Mouse (Mus musculus) urinary bladder, adult 2 months (tissue): ENCODE results near the gene Vstm2l. TPM values are rescaled to one million over a fixed set of nuclear protein-coding genes. Genes with fewer than 3 reads are reported as not detected.

ENCODE experiments used
- DNase-seq: peaks from one replicate; pipeline ENCODE4 v3.0.0; 2022; ENCODE audit warnings: low spot score
- polyA plus RNA-seq: library from polyadenylated mRNA; depleted of rRNA; stranded (reverse); fragments of >200 nt; gene quantifications from 2 replicates; pipeline ENCODE4 v1.2.3, GENCODE M21; 2012

The Vstm2l gene
- polyA plus RNA-seq, 1 experiment = 0.04 TPM

DNA sequence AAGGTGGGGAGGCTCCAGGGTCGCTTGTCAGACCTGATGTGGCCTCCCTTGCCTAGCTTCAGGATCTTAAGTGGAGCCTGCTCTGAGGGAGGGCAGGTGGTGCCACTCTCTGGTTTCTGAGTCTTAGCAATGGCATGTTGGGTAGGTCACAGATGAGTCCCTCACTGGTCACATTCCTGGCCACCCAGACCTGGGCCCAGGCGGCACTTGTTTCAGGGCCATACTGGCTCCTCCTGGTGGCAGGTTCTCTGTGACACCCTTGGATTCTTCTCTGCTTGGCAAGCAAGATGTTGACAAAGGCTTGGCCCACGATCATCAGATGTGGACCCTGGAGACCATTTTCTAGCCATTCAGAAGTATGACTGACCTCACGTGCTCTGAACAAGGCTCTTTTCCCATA, 18.2 kb downstream of the Vstm2l start:
- DNase-seq = no peak

DNA sequence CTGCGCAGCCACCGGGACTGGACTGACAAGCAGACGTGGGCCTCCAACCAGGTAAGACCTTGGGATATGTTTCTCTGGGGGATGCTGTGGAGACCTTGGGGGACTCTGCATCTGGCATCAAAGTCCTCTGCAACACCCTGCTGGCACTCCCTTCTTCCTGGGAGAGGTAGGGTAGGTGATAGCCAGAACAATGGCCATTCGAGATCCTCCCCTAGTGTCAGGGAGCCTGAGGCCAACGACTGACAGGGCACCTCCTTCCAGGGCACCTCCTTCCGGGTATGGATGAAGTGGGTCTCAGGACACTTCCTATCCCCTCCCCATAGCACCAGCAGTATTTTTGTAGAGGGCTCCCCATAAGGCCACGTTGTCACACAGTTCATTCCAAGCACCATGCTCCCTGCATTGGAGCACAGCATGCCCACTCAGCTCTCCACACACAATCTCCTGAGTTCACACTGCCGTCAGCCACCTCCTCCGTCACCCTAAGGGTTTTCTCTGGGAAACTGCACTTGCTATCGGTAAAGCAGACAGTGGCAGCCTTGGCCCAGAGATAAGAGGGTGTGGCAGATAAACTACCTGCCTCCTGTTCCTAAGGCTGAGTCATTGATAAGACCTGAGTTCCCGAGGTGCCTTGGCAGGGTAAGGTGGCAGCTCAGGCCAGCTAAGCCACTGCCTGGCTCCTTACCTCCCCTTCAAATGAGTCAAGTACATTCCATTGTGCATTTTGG, 21.2 kb downstream of the Vstm2l start:
- DNase-seq = no peak

DNA sequence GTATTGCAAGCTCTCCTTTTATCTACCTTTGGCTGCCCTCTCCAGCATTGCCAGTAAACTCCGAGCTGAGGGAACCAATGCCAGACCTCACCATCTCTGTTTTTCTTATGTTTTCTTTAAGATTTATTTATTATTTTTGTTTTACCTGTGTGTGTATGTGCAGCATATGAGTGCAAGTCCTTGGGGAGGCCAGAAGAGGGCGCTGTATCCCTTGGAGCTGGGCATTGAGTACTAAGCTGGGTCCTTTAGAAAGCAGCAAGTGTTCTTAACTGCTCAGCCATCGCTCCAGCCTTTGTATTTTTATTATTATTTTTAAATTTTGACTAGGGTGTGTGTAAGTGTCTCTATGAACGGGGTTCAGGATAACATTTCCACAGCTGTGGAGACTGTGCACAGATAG, 22.2 kb downstream of the Vstm2l start:
- no peak for DNase-seq

DNA sequence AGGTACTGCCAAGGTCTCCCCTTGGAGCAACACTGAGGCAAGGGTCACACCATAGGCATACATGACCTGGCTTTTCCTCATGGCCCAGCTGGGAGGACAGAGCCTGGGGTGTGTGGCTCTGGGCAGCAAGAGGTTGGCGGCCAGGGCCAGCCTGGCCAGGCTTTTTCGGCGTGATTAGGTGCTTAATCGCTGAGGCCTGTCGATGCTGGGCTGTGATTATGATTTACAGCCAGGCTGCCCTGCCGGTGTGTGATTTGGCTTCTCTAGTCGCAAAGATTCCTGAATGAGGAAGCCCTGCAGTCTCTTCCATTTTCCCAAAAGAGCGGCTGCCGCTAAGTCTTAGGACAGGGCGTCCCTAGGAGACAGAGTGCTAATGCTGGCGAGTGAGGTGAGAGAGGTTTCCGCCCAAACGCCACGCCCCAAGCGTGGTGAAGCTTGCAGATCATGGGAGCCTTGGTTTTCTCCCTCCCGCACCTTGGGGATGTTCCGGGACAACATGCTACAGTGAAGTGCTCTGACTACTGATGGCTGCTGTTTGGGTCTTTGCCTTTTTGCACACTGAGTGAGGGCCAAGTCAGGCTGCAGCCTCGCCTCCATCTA, 26.2 kb downstream of the Vstm2l start:
- DNase-seq = no peak

DNA sequence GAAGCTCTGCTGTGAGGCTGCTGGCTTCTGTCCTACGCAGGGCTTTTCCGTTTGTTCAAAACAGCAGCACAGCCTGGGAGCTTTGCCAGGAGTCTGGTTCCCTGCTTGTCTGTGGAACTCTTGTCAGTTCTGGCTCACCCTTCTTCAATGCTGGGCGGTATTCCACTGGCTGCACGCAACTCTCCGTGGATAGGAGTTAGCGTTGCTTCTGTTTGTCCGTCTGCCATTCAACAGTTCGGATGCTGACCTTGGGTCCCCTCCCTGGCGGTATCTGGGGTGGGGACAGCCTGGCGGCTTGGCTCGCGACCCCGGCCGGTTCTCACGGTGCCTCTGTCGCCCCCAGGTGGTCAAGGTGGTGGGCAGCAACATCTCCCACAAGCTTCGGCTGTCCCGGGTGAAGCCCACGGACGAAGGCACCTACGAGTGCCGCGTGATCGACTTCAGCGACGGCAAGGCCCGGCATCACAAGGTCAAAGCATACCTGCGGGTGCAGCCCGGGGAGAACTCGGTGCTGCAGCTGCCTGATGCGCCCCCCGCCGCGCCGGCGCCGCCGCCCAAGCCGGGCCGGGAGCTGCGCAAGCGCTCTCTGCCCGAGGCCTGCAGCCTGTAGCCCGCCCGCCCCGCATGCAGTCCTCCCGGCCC, 29.2 kb downstream of the Vstm2l start:
- peak; percentile 30 for DNase-seq

DNA sequence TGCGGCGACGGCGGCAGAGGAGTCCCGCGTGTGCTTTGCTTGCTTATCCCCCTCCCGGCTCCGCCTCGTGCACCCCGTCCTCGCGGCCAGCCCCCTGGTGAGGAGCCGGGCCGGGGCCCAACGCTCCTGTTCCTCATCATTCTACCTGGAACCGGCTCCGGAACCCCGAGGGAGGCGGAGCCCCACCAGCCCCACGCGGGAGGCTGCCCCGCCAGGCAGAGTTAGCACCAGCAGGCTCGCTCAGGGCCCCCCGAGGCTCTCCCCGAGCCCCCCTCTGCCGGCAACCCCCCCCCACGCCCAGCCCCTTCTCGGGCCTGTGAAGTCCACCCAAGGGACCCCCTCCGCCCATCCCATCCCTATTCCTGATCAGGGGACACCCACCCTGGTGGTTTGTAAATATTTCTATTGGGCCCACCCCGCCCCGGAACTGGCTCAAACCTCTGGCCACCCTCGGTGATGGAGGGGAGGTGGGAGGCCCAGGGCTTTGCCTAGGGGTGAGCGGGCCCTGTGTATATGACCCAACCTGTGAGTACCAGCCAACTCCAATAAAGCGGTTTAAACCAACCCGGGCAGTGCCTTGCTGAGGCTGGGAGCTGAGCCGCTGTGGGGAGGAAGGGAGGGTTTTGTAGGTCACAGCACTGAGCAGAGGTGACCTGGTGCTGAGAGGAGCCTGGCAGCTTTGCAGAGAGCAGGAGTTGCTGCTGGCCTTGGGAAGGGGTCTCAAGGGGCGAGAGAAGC, 29.9 kb downstream of the Vstm2l start:
- no peak for DNase-seq

DNA sequence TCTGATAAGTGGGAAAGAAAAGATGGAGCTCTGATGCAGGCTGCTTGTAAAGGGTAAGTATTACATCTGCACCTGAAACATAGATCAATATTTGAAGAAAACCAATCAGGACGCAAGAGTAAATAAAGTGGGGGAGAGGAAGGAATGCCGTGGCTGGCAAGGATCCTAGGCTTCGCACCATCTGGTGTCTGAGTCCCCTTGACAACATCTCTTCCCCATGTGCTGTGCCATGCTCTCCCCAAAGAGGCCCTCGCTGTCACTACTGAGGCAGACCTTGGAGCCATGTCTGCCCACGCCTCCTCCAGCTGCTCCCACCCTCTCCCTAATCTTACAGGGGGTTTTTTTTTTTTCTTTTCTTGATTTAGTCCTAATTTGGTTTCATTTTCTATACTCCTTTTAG, 39.5 kb downstream of the Vstm2l start:
- no peak for DNase-seq

DNA sequence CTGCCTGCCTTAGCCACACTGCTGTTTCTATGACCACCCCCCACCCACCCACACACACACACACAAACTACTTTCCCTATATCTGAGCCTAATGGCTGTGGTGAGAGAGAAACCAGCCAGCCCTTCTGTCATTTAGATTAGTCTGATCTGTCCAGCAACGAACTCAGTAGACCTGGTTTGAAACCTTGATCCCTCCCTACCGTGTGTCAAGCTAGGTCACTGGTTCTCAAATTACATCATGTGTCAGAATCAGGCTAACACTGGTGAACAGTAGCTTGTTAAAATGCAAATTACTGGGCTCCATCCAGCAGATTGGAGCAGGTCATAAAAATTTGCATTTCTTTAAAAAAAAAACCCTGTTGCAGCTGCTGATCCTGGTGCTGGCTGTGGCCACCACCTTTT, 43.3 kb downstream of the Vstm2l start:
- no peak for DNase-seq

DNA sequence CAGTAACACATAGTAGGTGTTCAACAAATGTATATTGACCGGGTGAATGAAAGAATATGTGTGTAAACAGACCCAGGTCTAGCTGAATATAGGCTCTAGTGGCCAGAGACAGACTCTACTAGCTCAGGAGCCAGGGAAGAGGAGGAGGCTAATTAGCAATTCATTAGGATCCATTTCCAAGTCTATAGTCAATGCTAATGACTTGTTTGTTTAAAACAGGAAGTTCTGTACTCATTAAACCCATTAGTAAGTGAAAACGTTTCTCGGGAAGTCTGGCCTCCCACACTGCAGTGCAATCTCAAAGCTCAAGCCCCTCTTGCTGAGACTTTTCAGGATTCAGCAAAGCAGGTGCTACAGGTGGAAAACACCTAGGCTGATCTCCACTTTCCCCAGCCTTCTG, 53.4 kb downstream of the Vstm2l start:
- DNase-seq = no peak

DNA sequence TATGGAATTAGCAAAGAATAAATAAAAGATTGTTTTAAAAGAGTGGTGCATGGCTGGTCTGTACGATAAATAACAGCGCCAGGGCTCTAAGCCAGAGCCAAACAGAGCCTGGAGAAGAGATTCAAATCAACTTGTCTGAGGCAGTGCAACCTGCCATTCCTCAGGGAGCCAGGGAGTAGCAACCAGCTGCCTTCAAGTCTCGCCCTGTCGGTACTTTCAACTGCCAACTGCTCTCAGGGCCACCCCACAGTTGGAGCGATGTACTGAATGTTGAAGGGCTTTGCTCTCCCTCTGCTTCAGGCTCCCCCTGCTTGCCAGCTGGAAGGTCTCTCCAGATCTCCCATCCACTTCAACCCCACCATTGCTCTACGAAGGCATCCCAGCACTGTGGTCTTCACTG, 55.7 kb downstream of the Vstm2l start:
- no peak for DNase-seq

DNA sequence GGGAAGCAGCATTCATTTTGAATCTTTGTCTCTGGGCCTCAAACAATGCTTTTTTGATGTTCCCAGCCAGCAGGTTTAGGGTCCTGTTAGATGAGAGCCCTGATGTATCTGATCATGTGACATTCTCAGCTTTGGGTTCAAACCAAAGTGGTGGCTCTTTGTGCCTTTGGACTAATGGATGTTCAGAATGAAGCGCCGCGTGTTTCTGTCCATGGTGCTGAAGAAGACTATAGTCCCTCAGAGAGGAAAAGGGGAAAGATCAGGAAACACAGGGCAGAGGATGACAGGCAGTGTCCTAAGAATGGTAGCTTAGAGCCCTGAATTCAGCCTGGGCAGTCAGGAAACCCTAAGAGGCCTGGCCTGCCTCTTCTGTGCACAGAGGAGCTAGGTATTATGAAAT, 56.2 kb downstream of the Vstm2l start:
- no peak for DNase-seq

DNA sequence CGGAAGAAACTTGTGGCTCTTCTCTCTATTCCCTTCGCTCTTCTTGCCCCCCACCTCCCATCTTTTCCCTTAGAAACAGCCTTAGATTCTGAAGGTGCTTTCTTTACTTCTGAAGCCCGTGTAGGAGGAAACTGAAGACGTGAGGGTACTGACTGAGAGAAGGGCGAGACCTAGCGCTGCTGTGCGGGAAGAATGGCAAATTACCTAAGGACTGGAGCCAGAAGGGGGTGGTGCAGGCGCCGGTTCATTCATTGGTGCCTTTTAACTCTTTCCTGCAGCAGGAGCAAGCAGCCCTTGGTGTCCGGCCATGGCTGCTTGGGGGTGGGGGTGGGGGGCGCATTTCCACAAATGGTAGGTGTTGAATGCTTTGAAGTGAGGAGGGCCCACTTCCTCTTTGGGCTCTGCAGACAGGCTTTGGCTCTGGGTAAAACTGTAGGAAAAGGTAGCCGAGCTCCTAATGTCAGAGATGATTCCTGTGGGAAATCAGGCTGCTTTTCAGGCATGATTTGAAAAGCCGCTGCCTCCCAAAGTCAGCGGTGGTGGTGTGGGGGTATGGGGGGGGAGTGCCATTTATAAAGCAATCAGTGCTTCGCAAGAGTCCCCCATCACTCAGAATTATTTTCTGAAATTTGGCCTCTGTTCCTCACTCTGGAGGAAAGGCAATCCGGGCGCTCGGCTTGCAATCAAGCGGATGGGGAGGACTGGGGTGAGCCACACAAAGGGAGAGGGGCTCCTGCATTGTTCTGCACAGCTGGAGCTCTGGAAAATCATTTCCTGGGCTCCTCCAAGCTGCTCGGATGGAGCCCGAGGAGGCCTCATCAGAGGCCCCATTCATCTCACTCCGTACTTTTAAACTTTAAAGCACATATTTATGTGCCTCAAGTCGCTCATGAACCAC, 60.4 kb downstream of the Vstm2l start:
- no peak for DNase-seq

DNA sequence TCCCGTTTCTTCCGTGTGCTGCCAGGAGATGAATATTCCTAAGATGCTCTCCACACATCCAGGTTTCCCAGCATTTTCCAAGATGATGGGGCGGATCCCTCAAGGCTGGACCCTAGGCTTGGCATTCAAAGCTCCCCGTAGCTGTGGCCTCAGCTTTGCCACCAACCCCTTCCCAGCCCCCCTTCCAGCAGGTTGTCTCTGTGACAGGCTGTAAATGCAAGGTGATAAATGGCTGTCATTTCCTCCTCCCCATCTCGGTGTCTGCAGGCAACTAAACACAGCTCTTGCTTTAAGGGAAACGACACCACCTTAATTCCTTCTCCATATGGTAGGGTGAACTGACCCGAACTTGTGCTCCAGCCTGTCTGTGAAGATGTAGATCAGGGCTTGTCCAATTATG, 61.1 kb downstream of the Vstm2l start:
- no peak for DNase-seq

DNA sequence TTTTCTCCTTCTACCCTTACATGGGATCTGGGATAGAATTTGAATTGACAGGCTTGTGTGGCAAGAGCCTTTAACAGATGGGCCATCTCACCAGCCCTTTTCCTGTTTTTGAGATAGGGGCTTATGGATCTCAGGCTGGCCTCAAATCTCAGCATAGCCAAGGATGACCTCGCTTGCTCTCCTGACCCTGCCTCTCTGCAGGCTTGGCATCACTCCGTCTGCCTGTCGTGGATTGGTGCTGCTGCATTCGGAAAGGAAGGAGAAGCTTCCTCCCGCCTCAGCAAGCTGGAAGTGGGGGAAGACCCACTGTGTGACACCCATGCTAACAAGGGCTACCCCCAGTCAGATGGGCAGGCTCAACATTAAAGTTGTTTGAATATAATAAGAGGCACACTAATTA, 64.8 kb downstream of the Vstm2l start:
- no peak for DNase-seq

DNA sequence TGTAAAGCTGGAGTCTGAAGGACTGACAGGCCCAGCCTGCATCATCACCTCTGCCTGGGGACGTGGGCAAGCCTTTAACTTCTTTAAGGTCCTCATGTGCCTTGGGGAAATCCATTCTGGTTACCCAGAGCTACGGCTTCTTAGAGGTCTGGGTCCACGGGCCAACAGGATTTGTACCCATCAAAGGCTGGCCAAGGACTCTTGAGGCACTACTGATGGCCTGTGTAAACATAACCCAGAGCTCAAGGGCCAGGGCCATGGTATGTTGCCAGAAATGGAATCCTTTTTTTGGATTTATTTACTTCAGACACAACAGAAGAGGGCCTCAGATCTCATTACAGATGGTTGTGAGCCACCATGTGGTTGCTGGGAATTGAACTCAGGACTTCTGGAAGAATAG, 68.3 kb downstream of the Vstm2l start:
- DNase-seq = no peak

DNA sequence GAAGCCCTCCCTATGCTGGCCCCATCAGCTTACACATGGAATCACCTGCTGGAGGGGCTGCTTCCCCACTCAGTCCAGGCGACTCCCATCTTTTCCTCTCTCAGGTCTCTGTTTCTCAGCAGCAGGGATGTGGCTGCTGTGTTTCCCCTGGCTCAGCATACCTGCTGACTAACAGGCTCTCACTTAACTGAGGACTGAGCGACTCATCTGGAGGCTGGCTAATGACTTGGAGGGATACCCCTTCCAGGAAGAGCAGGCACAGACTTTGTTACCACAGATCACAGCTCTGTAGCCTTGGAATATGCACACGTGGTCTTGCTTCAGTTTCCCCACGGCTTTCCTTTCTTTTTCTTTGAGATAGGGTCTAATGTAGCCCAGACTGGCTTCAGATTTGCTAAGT, 68.8 kb downstream of the Vstm2l start:
- DNase-seq = no peak

DNA sequence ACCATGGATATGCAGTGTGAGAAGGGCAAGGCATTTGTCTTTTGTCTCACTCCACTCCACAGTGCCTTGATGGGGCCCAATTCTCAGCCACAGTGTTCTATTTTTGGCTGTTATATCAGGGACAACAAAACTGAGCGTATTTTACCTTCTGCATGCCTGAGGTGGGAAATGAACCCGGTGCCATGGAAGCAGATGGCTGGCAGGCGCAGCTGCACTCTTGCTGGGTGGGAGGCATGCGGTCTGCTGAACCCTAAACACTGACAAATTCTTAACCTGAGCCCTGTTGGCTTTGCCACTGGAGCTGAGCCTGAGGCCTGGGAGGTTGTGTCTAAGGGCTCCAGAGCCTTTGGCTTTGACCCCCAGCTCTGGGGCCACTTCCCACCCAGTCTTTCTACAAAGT, 71.2 kb downstream of the Vstm2l start:
- DNase-seq = no peak

DNA sequence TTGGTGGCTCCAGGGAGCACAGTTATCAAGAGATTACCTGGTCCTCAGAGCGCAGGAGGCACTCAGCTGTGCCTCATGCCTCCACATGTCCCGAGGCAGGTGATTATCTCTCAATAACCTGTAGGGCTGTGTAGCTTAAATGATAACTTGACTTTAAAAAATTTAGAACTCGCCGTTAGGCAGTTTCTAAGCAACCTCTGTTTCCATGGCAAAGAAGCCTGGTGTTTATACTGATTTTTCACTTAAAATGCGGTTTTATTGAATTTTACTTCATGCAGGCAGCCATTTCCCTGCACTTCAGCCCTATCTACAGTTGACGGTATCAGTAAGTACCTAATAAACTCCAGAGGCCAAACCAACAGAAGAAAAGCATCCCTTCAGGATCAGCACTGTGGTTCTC, 71.8 kb downstream of the Vstm2l start:
- no peak for DNase-seq

DNA sequence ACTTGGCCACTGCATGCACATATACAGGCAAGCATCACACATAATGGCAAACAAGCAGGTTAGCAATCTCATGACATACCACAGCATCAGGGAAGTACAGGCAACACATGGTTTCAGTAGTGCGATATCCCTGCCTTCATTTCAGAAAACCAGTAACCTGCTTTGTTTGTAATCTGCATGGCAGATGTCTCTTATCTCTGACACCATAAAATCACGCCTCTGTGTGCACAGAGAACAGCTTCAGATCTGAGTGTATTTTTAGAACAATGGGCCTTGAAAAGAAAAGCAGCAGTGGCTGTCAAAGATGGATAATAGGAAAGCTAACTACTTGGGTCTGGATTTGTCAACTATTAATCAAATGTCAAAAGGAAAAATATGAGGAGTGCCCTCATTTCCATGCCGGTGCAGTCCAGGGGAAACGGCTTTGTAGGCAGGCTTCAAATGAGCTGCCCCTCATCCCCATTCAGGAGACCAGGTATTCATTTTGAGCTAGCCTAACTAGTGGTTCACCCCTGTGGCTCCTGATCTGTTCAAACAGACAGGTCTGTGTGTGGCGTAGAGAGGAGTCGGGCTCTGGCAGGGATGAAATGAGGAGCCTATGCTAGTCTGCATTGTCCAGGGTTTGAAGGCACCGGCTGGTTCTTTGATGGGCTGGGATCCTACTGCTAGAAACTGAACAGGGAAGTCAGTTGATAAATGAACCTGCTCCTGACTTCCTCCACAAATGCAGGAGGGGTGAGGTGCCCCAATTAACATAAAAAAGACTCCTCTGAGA, 74.2 kb downstream of the Vstm2l start:
- DNase-seq = no peak

DNA sequence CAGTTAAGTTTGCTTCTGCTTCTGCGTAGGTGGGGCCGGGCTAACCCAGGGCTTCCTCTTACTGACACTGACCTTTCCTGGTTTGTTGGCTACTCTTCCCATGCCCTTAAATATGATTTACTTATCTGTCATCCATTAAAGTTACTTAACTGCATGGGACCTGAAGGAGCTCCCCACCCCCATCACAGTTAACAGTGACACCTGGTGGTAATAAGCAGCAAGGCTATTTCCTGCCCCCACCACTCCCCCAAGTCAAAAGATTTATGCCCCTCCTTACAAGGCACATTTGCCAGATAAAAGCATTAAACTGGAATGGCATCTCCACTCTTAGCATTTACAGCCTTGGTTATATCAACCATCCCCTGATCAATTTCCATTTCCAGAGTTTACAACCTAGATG, 75.5 kb downstream of the Vstm2l start:
- DNase-seq = no peak

DNA sequence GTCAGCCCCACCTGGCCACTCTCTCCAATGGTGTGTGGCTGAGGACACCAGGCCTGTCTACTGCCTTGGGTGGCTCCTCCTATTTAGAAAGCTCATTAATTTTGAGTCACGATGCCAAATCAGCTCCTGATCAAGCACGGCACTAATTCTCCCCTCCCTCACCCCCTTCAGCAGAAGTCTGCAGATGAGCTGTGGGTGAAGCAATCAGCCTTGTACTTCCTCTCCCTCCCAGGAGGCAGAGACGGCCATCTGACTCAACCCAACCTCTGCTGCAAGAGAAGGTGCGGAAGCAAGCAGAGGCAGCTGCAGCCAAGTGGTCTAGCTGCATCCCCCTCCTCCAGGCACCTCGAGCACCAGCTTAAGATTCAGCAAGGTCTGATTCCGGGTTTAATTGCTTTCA, 76.6 kb downstream of the Vstm2l start:
- DNase-seq = no peak
